In the genomic region with DNA sequence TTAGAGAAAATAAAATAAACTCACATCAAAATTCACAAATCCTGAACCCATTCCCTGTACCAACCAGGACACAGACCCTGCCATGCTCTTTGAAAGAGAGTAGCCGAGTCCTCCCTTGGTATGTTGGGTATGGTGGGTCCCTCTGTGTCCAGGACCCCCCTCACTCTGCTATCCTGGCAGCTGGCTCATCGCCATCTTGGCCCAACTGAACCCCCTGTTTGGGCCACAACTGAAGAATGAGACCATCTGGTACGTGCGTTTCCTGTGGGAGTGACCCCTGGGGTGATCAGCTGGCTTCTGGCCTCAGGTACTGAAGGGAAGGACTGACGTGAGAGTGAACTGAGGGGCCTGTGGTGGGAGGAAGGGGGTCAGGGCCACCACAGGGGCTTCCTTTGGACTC, we compare ENCODE assay signal across 26 mouse cellular contexts. TPM values are rescaled to one million over a fixed set of nuclear protein-coding genes. Genes with fewer than 3 reads are reported as not detected.
A peak's percentile ranks its signal among the peaks of the same experiment; 100 is the strongest.
DNase-seq lines count a peak whose midpoint lies in the region; ATAC-seq and TF ChIP-seq lines count a peak whose summit lies in the region.
"Had no signal": no experiment of that assay in that cellular context is flagged by ENCODE, and none has a peak within 500 bp of the region (broad histone marks: within the 10 kb centered on the region; RNA-seq: fewer than 3 reads in every experiment).

No protein-coding gene starts in this region.

- ATAC-seq in liver, postnatal 0 days, result no peak
- no peak for ATAC-seq in liver, embryonic 12.5 days
- ATAC-seq: forebrain, embryonic 14.5 days; intestine, postnatal 0 days had no signal

- H3K9me3 ChIP-seq in liver, postnatal 0 days (ENCODE audit: low read length), result no peaks in the 10 kb centered on the region
- H3K9me3 ChIP-seq in liver, embryonic 12.5 days (replicated peaks), result no peaks in the 10 kb centered on the region
- H3K9me3 ChIP-seq in limb, embryonic 10.5 days (replicated peaks), result no peaks in the 10 kb centered on the region
- H3K9me3 ChIP-seq: embryonic facial prominence, embryonic 12.5 days; liver, embryonic 13.5 days; neural tube, embryonic 15.5 days; stomach, embryonic 15.5 days had no signal

- WGBS in liver, postnatal 0 days (ENCODE audit: insufficient replicate concordance), result 56% methylated on average over 5 of the region's 5 CpGs
- WGBS in liver, embryonic 12.5 days (ENCODE audit: insufficient replicate concordance), result 64% methylated on average over 5 of the region's 5 CpGs
- WGBS in limb, embryonic 10.5 days, result 53% methylated on average over 5 of the region's 5 CpGs

- H3K27ac ChIP-seq in liver, postnatal 0 days (ENCODE audit: low read depth), result no peak overlapping the region
- no peak overlapping the region for H3K27ac ChIP-seq in liver, embryonic 12.5 days
- H3K27ac ChIP-seq in limb, embryonic 10.5 days, result peak overlapping the region; percentile 93
- H3K27ac ChIP-seq: embryonic facial prominence, embryonic 12.5 days; liver, embryonic 13.5 days; neural tube, embryonic 15.5 days; stomach, embryonic 15.5 days had no signal

- no peaks in the 10 kb centered on the region for H3K27me3 ChIP-seq in liver, postnatal 0 days (ENCODE audit: insufficient read depth, low read length)
- H3K27me3 ChIP-seq in liver, embryonic 12.5 days (replicated peaks), result peaks cover 14% of the 10 kb centered on the region; the same call in 1 of the 2 replicates
- H3K27me3 ChIP-seq in limb, embryonic 10.5 days (ENCODE audit: low read depth, poor library complexity, severe bottlenecking), result no peaks in the 10 kb centered on the region
- H3K27me3 ChIP-seq: embryonic facial prominence, embryonic 12.5 days; liver, embryonic 13.5 days; neural tube, embryonic 15.5 days; stomach, embryonic 15.5 days had no signal

- H3K9ac ChIP-seq in liver, postnatal 0 days (replicated peaks), result no peak overlapping the region
- H3K9ac ChIP-seq in liver, embryonic 12.5 days, result no peak overlapping the region
- H3K9ac ChIP-seq: embryonic facial prominence, embryonic 12.5 days; liver, embryonic 13.5 days; lung, embryonic 14.5 days; stomach, embryonic 15.5 days had no signal

- TF ChIP-seq CTCF in liver, postnatal 0 days (IDR thresholded peaks at IDR 0.05; ENCODE audit: low read depth), result no peak

- intact Hi-C loops in heart, postnatal 10 days (cut with DNase I), result loop anchor here (2.0 to 5.0 kb wide), 3 partner anchors 103 to 363 kb away; a partner anchor contains a TSS

- H3K4me2 ChIP-seq in liver, postnatal 0 days (ENCODE audit: low read depth, low read length), result no peak overlapping the region
- no peak overlapping the region for H3K4me2 ChIP-seq in liver, embryonic 12.5 days
- H3K4me2 ChIP-seq: embryonic facial prominence, embryonic 12.5 days; liver, embryonic 13.5 days; lung, embryonic 14.5 days; stomach, embryonic 15.5 days had no signal

- peaks cover 3% of the 10 kb centered on the region; the same call in 1 of the 2 replicates for H3K4me1 ChIP-seq in liver, postnatal 0 days (ENCODE audit: insufficient read depth)
- H3K4me1 ChIP-seq in liver, embryonic 12.5 days, result 0 out of 2 replicates have a peak, but pooled peaks cover 10% of the 10 kb centered on the region
- H3K4me1 ChIP-seq in limb, embryonic 10.5 days, result peaks cover 73% of the 10 kb centered on the region
- H3K4me1 ChIP-seq: liver, embryonic 13.5 days had no signal

- DNase-seq in cerebellum, adult 9-10 months, result peak; percentile 64
- DNase-seq in cerebellum, adult 18-20 months, result no peak
- DNase-seq in heart, adult 11 months, result peak; percentile 95
- no peak for DNase-seq in heart, postnatal 10 days
- DNase-seq in liver, postnatal 0 days, result peak; percentile 14
- DNase-seq in limb, embryonic 10.5 days (ENCODE audit: low spot score), result no peak
- no peak for DNase-seq in lung, adult 18-20 months

- no peak overlapping the region for H3K4me3 ChIP-seq in liver, postnatal 0 days (ENCODE audit: low read depth, low read length)
- H3K4me3 ChIP-seq in liver, embryonic 12.5 days, result no peak overlapping the region
- no peak overlapping the region for H3K4me3 ChIP-seq in limb, embryonic 10.5 days
- H3K4me3 ChIP-seq: embryonic facial prominence, embryonic 12.5 days; liver, embryonic 13.5 days; stomach, embryonic 15.5 days had no signal

- TF ChIP-seq EP300 in liver, postnatal 0 days (IDR thresholded peaks at IDR 0.05; ENCODE audit: low read depth), result no peak

- H3K36me3 ChIP-seq in liver, postnatal 0 days (replicated peaks; ENCODE audit: insufficient read depth, low read length), result no peaks in the 10 kb centered on the region
- H3K36me3 ChIP-seq in liver, embryonic 12.5 days, result no peaks in the 10 kb centered on the region
- H3K36me3 ChIP-seq in limb, embryonic 10.5 days, result no peaks in the 10 kb centered on the region
- H3K36me3 ChIP-seq: embryonic facial prominence, embryonic 12.5 days; liver, embryonic 13.5 days; stomach, embryonic 15.5 days had no signal

RNA-seq across cellular contexts. Expression of a gene that starts 2.4 kb away (rescaled TPM):
- 10 to 100 TPM; 14.4 to 15.7 TPM for total RNA-seq in heart, postnatal 10 days (2021)
- polyA plus RNA-seq in liver, postnatal 0 days (2015; fragmentation: Nextera tagmentation; extraction: Ambion mirVana), result 1.1 and 1.2 TPM in 2 replicates
- polyA plus RNA-seq in liver, embryonic 12.5 days (2016; fragmentation: Nextera tagmentation; extraction: Ambion mirVana), result 1.8 and 2.3 TPM in 2 replicates
- 4.6 and 4.8 TPM in 2 replicates for polyA plus RNA-seq in limb, embryonic 10.5 days (2016; fragmentation: Nextera tagmentation; extraction: Ambion mirVana)
- polyA plus RNA-seq: CD4-positive, CD25-positive, alpha-beta regulatory T cell, adult 4 months had no signal

RNA-seq across cellular contexts. Expression of a gene that starts 14.7 kb away (rescaled TPM):
- 10 to 100 TPM; 12.4 to 16.7 TPM for total RNA-seq in heart, postnatal 10 days (2021)
- polyA plus RNA-seq in liver, postnatal 0 days (2015; fragmentation: Nextera tagmentation; extraction: Ambion mirVana), result 2.4 and 2.7 TPM in 2 replicates
- 1.6 and 3.1 TPM in 2 replicates for polyA plus RNA-seq in liver, embryonic 12.5 days (2016; fragmentation: Nextera tagmentation; extraction: Ambion mirVana)
- 13.1 and 17.2 TPM in 2 replicates for polyA plus RNA-seq in limb, embryonic 10.5 days (2016; fragmentation: Nextera tagmentation; extraction: Ambion mirVana)

RNA-seq across cellular contexts. Expression of a gene that starts 32.7 kb away (rescaled TPM):
- total RNA-seq in heart, postnatal 10 days (2021), result 100 to 1,000 TPM in 1 of 2 experiments, 10 to 100 TPM in 1; 86.7 to 106 TPM
- 485 and 531 TPM in 2 replicates for polyA plus RNA-seq in liver, postnatal 0 days (2015; fragmentation: Nextera tagmentation; extraction: Ambion mirVana)
- polyA plus RNA-seq in liver, embryonic 12.5 days (2016; fragmentation: Nextera tagmentation; extraction: Ambion mirVana), result 6.1 and 6.8 TPM in 2 replicates
- 6.1 and 7.3 TPM in 2 replicates for polyA plus RNA-seq in limb, embryonic 10.5 days (2016; fragmentation: Nextera tagmentation; extraction: Ambion mirVana)

RNA-seq across cellular contexts. Expression of a gene that starts 49.5 kb away (rescaled TPM):
- total RNA-seq in heart, postnatal 10 days (2021), result not detected
- polyA plus RNA-seq in liver, postnatal 0 days (2015; fragmentation: Nextera tagmentation; extraction: Ambion mirVana), result not detected in 2 replicates
- polyA plus RNA-seq in liver, embryonic 12.5 days (2016; fragmentation: Nextera tagmentation; extraction: Ambion mirVana), result 0.44 TPM in 1 of 2 replicates, not detected in the other
- not detected in 2 replicates for polyA plus RNA-seq in limb, embryonic 10.5 days (2016; fragmentation: Nextera tagmentation; extraction: Ambion mirVana)
- total RNA-seq: adrenal gland, adult 18-20 months; adrenal gland, postnatal 36 days; gastrocnemius, postnatal 36 days; heart, adult 8-10 months; heart, postnatal 25 days; layer of hippocampus, postnatal 36 days; left cerebral cortex, postnatal 25 days had no signal
- polyA plus RNA-seq: brain, embryonic 14.5 days; CD4-positive, CD25-positive, alpha-beta regulatory T cell, adult 4 months; embryonic facial prominence, embryonic 12.5 days; forebrain, embryonic 14.5 days; hindbrain, embryonic 11.5 days; intestine, postnatal 0 days; large intestine, adult 2 months; liver, embryonic 13.5 days; lung, embryonic 14.5 days; neural tube, embryonic 15.5 days; stomach, embryonic 15.5 days had no signal

RNA-seq across cellular contexts. Expression of a gene that starts 53.8 kb away (rescaled TPM):
- total RNA-seq in heart, postnatal 10 days (2021), result 10 to 100 TPM; 24.3 to 27.7 TPM
- polyA plus RNA-seq in liver, postnatal 0 days (2015; fragmentation: Nextera tagmentation; extraction: Ambion mirVana), result 14.4 and 14.8 TPM in 2 replicates
- 11.8 and 13.2 TPM in 2 replicates for polyA plus RNA-seq in liver, embryonic 12.5 days (2016; fragmentation: Nextera tagmentation; extraction: Ambion mirVana)
- 53.1 and 57.3 TPM in 2 replicates for polyA plus RNA-seq in limb, embryonic 10.5 days (2016; fragmentation: Nextera tagmentation; extraction: Ambion mirVana)

Comparison
In these comparisons a context has a peak if more than half of its experiments do, and no peak if none do; other contexts are left out.
1. DNase-seq: peak in cerebellum, adult 9-10 months (single experiment), heart, adult 11 months (single experiment) and liver, postnatal 0 days (single experiment); none in cerebellum, adult 18-20 months (0 of 2), heart, postnatal 10 days (0 of 2), limb, embryonic 10.5 days (single experiment) and lung, adult 18-20 months (0 of 2).
2. RNA of a gene that starts 32.7 kb away (polyA plus RNA-seq): 485 to 531 TPM in liver, postnatal 0 days; 6.1 to 6.8 TPM in liver, embryonic 12.5 days and 6.1 to 7.3 TPM in limb, embryonic 10.5 days; every median in the first group is over 10 times any median in the second.